Mouse (Mus musculus): Measurements from ENCODE around the gene Immp2l.

Gene Immp2l

DNA sequence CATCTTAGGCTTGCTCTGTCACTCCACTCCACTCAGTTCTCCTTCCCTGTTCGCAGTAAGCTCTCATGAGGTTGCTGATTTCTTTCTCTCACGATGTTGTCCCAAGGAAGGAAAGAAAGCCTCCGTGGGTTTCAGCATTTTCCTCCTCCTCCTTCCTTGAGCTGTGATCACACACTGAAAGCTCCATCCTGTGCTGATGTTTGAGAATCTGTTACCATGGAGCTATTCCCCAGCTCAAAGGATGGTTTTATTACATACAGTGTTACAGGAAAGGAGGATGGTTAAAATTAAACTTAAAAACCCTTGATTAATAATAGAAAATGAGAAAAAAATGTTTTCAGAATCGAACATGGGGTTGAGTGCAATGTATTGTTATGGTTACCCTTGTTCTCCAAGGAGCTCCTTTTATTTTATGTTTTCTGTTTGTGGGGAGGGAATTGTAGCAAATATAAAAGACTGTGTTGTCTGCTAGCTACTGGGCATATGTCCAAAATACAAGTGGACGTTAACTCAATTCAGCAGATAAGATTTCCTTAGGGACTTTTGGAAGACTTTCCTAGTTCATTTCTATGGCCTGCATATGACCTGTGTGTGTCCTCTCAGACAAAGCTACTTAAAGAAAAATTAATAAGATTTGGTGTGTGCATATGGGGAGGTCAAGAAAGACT is 853.5 kb downstream of the Immp2l start:
- peak; percentile 13 for DNase-seq

DNA sequence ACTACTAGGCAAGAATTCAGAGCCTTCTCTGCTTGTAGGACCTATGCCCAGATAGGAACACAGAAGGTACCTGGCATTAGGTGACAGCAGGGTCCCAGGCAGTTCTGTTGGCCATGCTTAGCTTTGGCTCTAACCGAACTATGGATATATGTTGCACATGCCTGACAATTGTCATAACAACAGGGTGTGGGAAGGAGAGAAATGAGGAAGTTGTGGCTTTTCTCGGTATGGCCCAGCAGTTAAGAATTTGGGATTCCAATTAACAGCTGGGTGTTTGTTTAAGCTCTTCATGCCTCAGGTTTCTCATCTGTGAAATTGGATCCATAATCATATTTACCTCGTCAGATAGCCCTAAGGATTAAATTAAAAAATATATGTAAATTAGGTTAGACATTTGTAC is 854.6 kb downstream of the Immp2l start:
- no peak for DNase-seq

DNA sequence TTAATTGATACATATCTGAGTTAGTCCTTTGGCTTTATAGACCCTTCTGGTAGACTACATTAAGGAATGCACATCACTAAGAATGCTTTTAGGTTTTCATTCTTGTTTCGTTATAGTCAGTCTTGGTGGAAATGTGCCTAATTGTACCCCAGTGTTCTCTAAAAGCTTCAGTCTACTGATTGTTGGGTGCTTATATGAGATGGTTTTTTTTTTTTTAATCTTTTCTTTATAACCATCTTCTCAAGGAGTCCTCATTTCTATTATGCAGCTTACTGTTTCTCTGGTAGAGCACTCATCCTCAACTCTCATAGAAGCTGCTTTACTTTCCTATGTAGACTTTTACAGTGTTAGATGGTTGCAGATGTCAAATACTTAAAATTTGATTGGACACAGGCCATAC is 855.1 kb downstream of the Immp2l start:
- no peak for DNase-seq

DNA sequence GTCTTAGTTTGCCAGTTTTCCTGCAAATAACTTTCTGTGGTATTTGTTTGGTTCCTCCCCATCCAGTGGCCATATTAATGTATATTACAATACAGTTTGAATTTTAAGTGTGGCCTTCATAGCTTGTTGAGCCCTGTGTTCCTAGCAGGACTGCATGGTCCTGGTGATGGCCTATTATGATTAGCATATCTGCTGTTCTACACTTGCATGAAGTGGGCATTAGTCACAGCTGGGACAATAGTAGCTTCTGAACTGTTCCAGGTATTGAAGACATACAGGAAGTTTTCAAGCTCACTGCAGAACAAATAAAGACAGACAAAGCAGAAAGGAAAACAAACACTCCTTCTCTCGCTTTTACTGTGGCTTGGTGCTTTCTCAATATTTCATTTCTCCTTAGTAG is 855.5 kb downstream of the Immp2l start:
- no peak for DNase-seq

DNA sequence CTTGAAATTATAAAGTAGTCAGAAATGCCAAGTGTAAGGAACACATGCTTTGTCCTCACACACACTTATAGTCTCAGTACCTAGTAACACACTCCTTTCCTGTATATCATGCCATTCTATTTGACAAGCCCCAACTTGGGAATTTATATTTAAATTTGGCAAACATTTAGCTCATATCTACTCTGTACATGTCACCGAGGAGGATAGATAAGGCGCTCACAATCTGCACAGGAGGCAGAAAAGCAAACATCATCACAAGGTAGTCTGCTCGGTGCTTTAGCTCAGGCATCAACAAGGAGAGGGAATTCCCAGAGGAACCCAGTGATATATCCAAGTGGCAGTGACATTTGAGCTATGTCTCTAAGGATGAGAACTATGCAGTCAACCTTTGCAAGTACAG is 856.9 kb downstream of the Immp2l start:
- no peak for DNase-seq

DNA sequence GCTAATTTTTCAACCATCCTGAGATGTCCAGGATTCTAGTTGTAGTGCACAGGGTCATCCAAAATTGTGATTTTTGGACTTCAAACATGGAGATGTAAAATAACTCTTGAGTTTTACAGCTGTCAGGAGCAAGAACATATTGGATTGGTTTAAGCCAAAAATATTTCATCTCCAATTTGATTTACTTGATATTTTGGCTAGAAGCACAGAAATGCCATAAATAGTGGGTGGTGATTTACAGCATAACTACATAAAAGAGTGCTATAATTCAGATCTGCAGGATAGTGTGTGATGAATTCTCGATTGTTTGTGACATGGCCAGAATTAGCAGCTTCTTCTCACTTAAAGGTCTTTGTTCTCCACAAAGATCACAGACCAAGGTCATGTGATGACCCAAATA is 884.1 kb downstream of the Immp2l start:
- DNase-seq: no peak

DNA sequence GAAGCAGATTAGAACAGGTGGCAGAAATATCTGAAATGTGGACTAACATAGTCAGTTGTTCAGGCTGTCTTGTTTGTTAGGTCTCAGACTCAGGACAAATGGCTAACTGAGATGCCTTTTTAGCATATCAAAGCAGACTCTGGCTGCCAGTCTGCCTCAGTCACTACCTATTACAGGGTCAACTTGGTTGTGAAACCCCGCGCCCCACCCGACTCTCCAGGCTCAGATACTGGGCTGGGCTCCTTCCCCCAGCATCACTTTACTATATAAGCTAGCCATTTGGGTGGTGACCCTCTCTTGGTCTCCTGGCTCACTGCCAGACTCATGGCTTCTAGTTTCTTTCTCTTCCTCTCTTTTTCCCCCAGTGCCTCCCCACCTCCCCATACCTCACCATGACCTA is 887.7 kb downstream of the Immp2l start:
- no peak for DNase-seq

DNA sequence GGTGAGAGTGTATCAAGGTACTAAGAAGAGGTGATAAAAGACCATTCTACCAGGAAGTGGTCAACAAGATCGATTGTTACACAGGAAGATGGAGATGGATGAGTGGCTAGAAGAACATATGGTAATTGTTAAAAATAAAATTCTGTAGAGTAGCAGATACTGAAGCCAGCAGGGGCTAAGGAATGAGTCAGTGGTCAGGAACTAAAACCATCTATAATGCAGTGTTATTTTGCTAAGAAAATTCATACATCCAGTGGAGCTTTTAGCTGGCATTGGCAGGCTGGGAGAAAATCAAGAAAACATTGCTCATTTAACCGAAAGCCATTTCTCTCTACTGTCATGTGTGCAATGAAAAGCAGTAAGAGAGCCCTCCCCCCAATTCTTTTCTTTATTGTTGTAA is 913.9 kb downstream of the Immp2l start:
- no peak for DNase-seq

DNA sequence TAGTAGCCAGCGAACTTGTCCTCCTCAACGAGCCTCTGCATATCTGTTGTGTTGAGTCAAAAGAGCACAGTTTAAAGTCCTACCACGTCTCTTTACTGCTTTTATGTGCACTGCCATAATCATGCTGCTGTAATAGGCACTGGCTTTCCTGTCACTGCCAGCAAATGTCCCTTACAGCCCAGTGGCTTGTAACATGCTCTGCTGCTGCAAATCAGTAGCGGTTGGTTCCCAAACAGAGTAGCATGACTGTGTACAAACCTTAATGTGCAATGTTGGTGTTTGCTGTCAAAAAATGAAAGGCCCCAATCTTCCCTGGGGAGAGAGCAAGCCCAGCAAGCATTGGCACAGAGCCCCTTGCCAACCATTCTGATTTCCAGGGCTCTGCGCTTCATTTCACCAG is 918.0 kb downstream of the Immp2l start:
- DNase-seq: no peak

DNA sequence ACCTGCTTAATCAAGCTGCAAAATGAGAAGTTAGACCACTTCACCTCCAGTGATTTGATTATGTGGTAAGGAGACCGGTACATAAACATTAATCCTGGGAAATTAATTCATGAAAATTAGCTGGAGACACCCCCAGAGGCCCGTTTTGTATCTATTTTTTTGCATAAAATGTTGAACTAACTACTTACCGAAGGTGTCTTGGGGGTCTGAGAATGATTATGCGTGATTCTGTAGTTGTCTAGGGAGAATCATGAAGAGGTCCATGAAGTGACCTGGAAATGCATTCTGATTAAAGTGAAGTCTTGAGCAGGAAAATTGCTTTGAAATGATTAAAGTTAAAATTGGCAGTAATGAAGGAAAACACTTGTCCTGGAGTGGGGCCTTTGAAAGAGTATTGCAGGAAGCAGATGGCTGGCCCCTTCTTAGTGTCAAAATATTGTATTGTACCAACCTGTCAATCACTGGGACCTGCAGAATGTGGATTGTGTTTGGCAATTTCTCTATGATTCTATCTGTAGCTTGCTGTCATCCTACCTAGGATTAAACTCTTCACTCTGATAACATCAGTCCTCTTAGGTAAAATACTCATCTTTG is 920.3 kb downstream of the Immp2l start:
- DNase-seq: no peak

DNA sequence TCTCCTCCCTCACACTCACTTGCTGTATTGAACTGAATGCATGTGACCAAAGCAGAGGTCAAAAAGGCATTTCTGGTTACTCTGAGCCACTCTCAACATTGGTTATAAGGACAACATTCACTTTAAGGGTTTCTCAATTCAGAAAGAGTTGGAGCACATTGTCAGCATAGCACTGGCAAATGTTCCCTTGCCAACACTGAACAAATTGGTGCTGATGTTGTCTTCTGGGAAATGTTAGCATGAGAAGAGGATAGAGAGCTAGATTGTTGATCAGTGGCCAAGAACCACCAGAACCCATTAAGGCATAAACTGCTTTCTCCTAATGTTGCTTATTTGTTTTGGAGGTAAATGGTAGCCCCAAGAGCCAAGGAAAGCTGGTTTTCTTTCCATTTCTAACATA is 922.6 kb downstream of the Immp2l start:
- no peak for DNase-seq

DNA sequence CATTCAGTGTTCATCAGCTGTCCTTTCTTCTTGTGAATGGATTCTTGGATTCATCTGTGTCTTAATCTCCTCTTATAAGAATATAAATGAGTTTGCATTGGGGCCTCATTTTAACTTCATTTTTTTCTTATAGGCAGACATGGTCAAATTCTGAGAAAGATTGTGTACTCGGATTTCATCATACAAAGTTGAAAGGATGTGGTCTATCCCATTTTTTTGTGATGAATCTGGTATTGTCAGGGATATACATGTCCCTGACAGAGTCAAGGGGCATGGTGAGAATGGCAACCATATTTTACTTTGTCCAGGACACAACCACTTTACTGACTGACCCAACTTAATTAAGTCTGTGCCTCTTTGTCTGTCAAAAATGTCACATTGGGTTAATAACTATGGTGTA is 925.5 kb downstream of the Immp2l start:
- no peak for DNase-seq

DNA sequence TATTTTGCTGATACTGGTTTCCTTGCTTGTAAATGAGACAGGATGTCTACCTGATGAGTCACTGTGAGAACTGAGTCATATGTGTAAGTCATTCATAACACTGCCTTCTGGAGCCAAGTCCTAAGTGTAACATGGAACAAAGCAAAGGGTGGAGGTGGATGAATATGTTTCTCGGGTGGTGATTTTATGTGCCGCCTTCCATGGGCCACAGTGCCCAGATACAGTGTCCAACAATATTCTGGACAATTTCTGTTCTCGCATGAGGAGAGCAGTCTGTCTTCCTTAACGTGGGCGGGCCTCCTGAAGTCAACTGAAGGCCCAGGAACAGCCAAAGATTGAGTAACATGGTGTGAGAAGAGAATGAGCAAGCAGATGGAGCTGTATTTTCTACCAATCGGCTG is 926.0 kb downstream of the Immp2l start:
- peak; percentile 17 for DNase-seq

DNA sequence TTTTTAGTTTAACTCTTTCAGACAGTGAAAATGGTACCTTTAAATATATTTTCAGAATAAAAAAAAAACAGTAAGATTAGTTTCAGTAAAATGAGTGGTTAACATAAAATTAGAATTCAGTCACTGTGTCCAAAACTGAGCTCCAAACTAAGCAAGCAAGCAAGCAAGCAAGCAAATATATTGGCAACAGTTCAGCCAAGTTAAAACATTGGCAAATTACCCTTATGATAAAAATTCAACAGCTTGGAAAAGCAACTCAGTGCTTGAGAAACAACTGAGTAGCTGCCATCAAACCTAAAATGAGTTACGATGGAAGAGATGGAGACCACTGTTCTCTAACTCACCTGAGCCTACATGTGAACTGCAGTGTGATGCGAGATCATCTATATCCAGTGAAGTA is 926.8 kb downstream of the Immp2l start:
- no peak for DNase-seq

DNA sequence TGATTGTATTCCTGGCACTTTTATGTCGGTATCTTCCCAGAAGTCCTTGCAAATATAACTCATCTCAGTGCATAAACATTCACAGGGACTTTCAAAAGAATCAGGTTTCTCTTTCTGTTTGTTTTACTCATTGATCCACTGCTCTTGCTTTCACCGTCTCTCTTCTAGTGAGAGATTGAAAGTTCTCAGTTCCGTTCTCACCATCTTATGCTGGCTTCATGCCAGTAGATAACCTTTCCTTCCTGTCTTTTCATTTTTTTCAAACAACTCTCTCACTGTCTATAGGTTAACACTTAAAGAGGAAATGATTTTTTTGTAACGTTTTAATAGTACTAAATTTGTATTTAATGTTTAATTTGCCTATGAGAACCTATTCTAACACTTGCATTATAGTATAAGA is 937.1 kb downstream of the Immp2l start:
- DNase-seq: no peak

DNA sequence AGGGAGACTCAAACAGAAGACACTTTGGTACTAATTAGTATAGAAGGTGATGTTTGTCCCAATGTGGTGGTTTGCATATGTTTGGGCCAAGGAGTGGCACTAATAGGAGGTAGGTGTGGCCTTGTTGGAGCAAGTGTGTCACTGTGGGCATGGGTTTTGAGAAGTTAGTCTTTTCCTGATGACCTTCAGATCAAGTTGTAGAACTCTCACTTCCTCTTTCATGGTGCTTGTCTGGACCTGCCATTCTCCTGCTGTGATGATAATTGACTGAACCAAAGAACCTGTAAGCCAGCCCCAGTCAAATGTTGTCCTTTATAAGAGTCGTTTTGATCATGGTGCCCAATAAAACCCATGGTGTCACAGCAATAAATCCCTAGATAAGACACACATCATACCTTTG is 967.5 kb downstream of the Immp2l start:
- DNase-seq: no peak

All from layer of hippocampus, adult 9-11 months (tissue).